Mouse (Mus musculus): ENCODE data around the gene Rgs12. TPM values are rescaled to one million over a fixed set of nuclear protein-coding genes. Genes with fewer than 3 reads are reported as not detected.

Gene Rgs12
- total RNA-seq (2021) = 10 to 100 TPM; 57.1 to 64.9 TPM
- long read RNA-seq, experiment 1, full-length matches to known transcripts = 6 of 28 reads
- long read RNA-seq, experiment 1, partial matches to known transcripts = 5 of 28 reads
- long read RNA-seq, experiment 1, other reads (novel, unspliced or antisense) = 17 of 28 reads
- long read RNA-seq, experiment 2, full-length matches to known transcripts = 1 of 30 reads
- long read RNA-seq, experiment 2, partial matches to known transcripts = 20 of 30 reads
- long read RNA-seq, experiment 2, other reads (novel, unspliced or antisense) = 9 of 30 reads

GRCm38 (mm10) chr5:34948861-34949760 lies at the start of gene Rgs12:
TSS of gene Rgs12 (plus strand) at chr5:34949445.
- DNase-seq (ENCODE audit: low spot score in 2 of 2) = peak; percentile 71 to 77

GRCm38 (mm10) chr5:34899787-34900469 lies 49.3 kb upstream of the Rgs12 start:
- DNase-seq (ENCODE audit: low spot score in 2 of 2) = no peak

GRCm38 (mm10) chr5:34902371-34902770 lies 46.9 kb upstream of the Rgs12 start:
- DNase-seq (ENCODE audit: low spot score in 2 of 2) = no peak

DNA sequence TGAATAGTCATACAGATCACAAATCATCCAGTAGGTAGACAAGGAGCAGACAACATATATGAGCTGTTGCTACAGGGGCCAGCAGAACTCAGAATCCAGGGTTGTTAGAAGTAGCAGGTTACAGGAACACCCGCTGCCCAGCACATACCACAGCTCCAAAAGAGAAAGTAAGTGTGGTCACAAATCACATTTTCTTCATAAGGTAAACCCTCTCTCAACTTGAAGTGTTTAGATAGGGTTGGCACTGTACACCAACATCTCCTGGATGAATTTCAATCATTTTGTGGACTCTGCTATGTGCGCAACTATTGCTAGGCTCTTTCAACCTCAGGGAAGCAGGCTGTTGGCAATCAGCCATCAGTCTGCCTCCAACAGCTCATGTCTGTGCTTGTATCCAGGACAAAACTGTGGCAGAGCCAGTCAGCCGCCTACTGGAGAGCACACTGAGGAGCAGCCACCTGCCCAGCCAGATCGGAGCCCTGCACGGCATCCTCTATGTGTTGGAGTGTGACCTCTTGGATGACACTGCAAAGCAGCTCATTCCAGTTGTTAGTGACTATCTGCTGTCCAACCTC lies 46.3 kb upstream of the Rgs12 start:
- DNase-seq (ENCODE audit: low spot score in 2 of 2) = no peak

- DNase-seq (ENCODE audit: low spot score in 2 of 2) = no peak
Measured at GRCm38 (mm10) chr5:34904412-34904811, 44.8 kb upstream of the Rgs12 start.

GRCm38 (mm10) chr5:34907230-34907629 lies 42.0 kb upstream of the Rgs12 start:
- no peak for DNase-seq (ENCODE audit: low spot score in 2 of 2)

- no peak for DNase-seq (ENCODE audit: low spot score in 2 of 2)
Measured at GRCm38 (mm10) chr5:34907910-34908725, 41.1 kb upstream of the Rgs12 start, which contains the start of gene Msantd1. TSS of gene Msantd1 (plus strand) at chr5:34908012.

DNA sequence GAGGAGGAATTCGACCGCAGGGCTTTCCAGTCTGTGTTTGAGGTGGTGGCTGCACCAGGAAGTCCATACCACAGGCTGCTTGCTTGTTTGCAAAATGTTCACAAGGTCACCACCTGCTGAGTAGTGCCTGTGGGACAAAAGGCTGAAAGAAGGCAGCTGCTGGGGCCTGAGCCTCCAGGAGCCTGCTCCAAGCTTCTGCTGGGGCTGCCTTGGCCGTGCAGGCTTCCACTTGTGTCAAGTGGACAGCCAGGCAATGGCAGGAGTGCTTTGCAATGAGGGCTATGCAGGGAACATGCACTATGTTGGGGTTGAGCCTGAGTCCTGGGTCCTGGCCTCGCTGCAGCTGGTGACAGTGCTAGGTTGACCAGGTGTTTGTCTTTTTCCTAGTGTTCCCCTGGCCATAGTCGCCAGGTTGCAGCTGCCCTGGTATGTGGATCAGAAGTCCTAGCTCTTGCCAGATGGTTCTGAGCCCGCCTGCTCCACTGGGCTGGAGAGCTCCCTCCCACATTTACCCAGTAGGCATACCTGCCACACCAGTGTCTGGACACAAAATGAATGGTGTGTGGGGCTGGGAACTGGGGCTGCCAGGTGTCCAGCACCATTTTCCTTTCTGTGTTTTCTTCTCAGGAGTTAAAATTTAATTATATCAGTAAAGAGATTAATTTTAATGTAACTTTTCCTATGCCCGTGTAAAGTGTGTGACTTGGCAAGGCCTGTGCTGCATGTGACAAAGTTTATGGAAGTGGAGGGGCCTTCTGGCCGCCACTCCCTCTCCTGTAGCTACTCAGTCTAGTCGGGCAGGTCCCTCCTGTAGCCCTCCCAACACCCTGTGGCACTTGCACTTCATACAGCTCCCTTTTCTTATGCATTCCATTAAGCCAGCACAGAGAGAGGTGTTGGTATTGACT lies 40.3 kb upstream of the Rgs12 start:
- no peak for DNase-seq (ENCODE audit: low spot score in 2 of 2)

DNA sequence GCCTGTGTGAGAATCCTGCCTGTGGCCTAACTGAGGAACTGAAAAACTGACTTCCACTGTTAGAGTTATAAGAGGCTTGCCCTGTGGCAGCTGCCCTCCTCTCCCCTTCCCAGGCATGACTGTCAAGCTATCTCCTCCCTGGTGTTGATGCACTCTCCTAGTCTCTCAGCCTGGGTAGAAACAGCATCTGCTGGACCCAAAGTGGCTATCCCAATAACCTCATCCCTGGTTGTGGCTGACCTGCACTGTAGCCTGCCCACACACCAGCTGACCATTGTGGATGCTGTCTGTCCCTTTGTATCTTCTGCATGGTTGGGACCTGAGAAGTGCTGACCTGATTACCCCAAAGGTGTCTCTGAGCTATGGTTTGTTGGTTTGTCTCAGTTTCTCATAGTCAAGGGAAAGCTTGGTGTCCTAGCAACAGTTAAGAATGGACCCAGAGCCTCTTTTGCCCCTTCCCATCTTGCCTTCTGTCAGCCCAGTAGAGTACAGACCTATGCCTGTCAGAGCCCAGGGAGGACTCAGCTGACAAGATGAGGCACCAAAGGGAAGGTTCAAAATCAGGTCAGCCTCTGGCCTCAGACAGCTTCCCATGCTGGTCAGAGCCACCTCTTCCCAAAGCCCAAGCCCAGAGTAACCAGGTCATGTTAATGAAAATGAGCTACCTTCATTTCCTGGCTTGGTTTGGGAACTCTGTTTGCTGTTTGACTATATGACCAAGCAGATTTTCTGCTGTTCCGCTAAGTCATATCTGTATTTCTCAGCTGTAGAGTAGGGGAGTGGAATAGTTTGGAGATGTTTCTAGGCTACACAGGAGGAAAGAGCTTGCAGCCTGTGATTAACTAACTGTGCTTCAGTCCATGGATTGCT lies 39.4 kb upstream of the Rgs12 start:
- DNase-seq (ENCODE audit: low spot score in 2 of 2) = no peak

- no peak for DNase-seq (ENCODE audit: low spot score in 2 of 2)
Measured at GRCm38 (mm10) chr5:34910504-34910815, 38.8 kb upstream of the Rgs12 start.

DNA sequence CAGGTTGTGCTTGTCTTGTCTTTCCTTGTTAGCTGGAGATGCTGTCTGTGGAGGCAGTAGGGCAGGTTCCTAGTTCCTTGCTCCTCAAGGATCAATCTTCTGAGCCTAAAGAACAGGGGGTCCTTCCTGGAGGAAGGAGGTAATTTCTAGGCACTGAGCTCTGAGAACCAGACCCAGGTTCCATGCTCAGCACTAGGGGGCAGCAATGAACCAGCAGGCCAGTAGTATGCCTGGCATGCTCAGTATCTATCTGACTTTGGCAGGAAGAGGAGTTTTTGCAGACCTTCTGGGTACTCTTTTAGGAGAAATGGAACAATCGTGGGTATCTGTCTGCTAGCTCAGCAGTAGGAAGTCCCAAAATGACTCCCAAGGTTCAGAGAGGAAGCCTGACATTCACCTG lies 33.4 kb upstream of the Rgs12 start:
- DNase-seq (ENCODE audit: low spot score in 2 of 2) = peak in 1 of 2 experiments; percentile 66

DNA sequence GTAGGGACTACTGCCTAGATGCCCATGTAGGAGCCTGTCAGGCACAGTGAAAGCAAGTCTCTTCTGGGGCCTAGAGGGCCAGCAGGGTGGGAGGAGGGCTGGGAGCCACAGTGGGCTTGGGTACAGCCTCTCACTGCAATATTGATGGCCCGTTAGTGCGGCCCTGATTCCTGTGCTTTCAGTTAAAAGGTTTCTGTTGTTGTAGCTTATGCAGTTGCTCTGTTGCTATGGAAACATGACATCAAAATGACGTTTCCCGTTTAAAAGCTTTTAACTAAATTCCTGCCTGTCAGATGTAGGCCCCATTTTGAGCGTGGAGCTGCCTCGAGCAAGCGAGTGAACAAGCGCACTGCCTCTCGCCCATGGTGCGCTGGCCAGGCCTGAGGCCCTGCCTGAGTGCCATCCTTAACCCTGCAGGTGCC lies 32.0 kb upstream of the Rgs12 start:
- DNase-seq (ENCODE audit: low spot score in 2 of 2) = no peak

GRCm38 (mm10) chr5:34918785-34919184 lies 30.5 kb upstream of the Rgs12 start:
- DNase-seq (ENCODE audit: low spot score in 2 of 2) = no peak

GRCm38 (mm10) chr5:34922531-34922930 lies 26.7 kb upstream of the Rgs12 start:
- no peak for DNase-seq (ENCODE audit: low spot score in 2 of 2)

DNA sequence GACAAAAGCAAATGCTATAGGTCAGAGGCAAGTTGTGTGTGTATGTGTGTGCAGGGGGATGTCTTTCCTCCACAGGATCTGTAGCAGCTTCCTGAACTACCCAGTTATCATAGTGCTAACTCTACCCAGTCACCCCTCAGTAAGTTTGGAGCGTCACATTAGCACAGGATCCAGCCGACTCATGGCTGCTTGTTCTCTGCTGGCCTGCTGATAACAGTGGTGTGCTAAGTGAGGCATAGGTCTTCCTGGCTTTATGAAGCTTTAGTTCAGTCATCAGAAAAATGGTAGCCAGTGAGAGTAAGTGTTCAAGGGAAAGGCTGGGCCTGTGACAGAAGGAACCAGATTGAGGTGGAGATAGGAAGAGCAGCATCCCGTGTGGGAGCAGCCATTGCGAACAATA lies 25.3 kb upstream of the Rgs12 start:
- no peak for DNase-seq (ENCODE audit: low spot score in 2 of 2)

DNA sequence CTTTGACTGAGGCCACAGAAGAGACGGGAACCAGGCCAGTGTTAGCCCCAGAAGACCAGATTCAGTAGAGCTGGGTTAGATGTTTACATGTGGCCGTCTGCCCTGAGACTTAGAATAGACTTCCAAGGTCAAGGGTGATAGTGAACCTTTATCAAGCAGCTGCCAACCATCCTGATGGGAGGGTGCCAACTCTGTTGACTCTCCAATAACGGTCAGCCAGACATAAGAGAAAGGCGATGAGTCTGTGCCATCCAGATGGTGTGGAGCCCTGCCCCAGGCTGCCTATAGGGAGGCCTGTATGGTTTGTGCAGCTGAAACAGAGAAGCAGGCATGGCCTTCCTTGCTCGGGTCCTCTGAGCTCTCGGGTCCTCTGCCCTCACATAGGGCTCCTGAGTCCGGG lies 24.7 kb upstream of the Rgs12 start:
- DNase-seq (ENCODE audit: low spot score in 2 of 2) = no peak

GRCm38 (mm10) chr5:34927648-34928047 lies 21.6 kb upstream of the Rgs12 start:
- no peak for DNase-seq (ENCODE audit: low spot score in 2 of 2)

DNA sequence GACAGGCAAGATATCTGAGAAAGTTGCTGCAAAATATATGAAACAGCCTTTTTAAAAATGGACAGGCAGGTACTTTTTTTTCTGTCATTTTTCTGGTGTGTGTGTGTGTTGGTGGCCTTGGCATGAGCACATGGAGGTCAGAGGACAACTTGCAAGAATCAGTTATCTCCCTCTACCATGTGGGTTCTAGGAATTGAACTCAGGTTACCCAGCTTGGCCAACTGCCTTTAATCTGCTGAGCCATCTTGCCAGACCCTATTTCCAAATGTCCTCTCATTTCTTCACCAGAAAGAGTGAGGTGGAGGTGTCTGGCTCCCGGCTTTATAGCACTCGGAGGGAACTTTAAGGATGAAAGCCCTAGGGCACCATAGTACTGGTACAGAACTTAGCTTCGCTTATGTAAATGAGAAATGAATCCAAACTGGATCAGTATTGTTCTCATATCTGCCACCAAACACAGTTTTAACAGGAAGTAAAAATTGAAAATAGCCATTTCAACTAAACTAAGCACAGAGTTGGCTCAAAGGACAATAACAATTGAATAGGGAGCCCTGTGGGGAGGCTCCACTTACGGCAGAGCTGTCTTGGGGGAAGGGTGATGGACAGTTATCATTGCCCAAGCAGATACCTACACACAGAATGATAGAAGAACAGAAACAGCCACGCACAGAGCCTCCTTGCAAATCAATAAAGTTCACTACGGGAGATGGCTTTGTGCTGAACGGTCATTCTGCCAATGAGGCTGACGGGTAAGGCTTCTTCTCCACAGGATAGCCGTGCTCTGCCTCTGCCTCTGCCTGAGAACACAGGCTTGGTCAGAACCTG lies 18.9 kb upstream of the Rgs12 start:
- DNase-seq (ENCODE audit: low spot score in 2 of 2) = no peak
